26 mouse cellular contexts compared by ENCODE assay signal in genomic region chr5:91574211-91574610, GRCm38 (mm10).
"Had no signal": no experiment of that assay in that cellular context is flagged by ENCODE, and none has a peak within 500 bp of the region (broad histone marks: within the 10 kb centered on the region; RNA-seq: fewer than 3 reads in every experiment).

No protein-coding gene starts in this region.

- H3K9ac ChIP-seq: heart, embryonic 12.5 days; hindbrain, embryonic 12.5 days; hindbrain, embryonic 14.5 days; intestine, embryonic 15.5 days; limb, embryonic 12.5 days; liver, embryonic 13.5 days had no signal

- H3K4me1 ChIP-seq: hindbrain, embryonic 10.5 days; hindbrain, embryonic 12.5 days; intestine, embryonic 15.5 days; limb, embryonic 10.5 days; limb, embryonic 12.5 days; liver, embryonic 13.5 days had no signal

- DNase-seq: gastrocnemius, postnatal 14 days; gastrocnemius, postnatal 36 days; heart, adult 18-20 months; heart, postnatal 14 days; heart, postnatal 36 days; kidney, adult 18-20 months; kidney, adult 8-10 months; kidney, postnatal 10 days; kidney, postnatal 25 days; kidney, postnatal 4 days; liver; liver, embryonic 13.5 days had no signal

- ATAC-seq: hindbrain, embryonic 16.5 days; inflammation-experienced regulatory T-cells, adult 6 months; intestine, embryonic 15.5 days; intestine, postnatal 0 days had no signal

- H3K4me2 ChIP-seq: heart, embryonic 12.5 days; hindbrain, embryonic 12.5 days; hindbrain, embryonic 14.5 days; intestine, embryonic 15.5 days; limb, embryonic 12.5 days; liver, embryonic 11.5 days; liver, embryonic 13.5 days had no signal

- H3K4me3 ChIP-seq: heart, embryonic 10.5 days; heart, embryonic 12.5 days; hindbrain, embryonic 10.5 days; hindbrain, embryonic 12.5 days; intestine, embryonic 15.5 days; layer of hippocampus, adult 2 months; left cerebral cortex, adult 2 months; limb, embryonic 10.5 days; limb, embryonic 12.5 days; liver, embryonic 13.5 days had no signal

- H3K27ac ChIP-seq: heart, embryonic 10.5 days; hindbrain, embryonic 10.5 days; hindbrain, embryonic 12.5 days; hindbrain, embryonic 14.5 days; intestine, embryonic 15.5 days; layer of hippocampus, adult 2 months; left cerebral cortex, adult 2 months; limb, embryonic 10.5 days; limb, embryonic 12.5 days; liver, embryonic 13.5 days had no signal

- H3K36me3 ChIP-seq: heart, embryonic 10.5 days; heart, embryonic 12.5 days; hindbrain, embryonic 10.5 days; hindbrain, embryonic 12.5 days; intestine, embryonic 15.5 days; limb, embryonic 10.5 days; limb, embryonic 12.5 days; liver, embryonic 13.5 days had no signal

- H3K27me3 ChIP-seq: heart, embryonic 12.5 days; hindbrain, embryonic 12.5 days; intestine, embryonic 15.5 days; limb, embryonic 12.5 days; liver, embryonic 13.5 days had no signal

- H3K9me3 ChIP-seq: heart, embryonic 10.5 days; heart, embryonic 12.5 days; hindbrain, embryonic 10.5 days; hindbrain, embryonic 12.5 days; intestine, embryonic 15.5 days; limb, embryonic 10.5 days; limb, embryonic 12.5 days; liver, embryonic 13.5 days had no signal
